Mouse (Mus musculus) thymus, adult 2 months (tissue): ENCODE data around the gene Cdh23.

Experiments
- CTCF ChIP-seq: fragments of 200-500 bp; IDR thresholded peaks from 2 replicates; pipeline ENCODE4 v1.5.1; 2012; ENCODE audit warnings: mild to moderate bottlenecking, control low read depth, low read length, moderate library complexity, borderline replicate concordance; ENCODE audit not compliant: control insufficient read depth, poor library complexity, insufficient read depth; ENCODE audit errors: extremely low read depth
- POLR2A ChIP-seq: fragments of 200-500 bp; IDR thresholded peaks from 2 replicates; pipeline ENCODE4 v1.6.1; 2012; ENCODE audit warnings: mild to moderate bottlenecking, low read length, control low read depth, moderate library complexity; ENCODE audit not compliant: control insufficient read depth, poor library complexity, insufficient read depth; ENCODE audit errors: extremely low read depth

DNA sequence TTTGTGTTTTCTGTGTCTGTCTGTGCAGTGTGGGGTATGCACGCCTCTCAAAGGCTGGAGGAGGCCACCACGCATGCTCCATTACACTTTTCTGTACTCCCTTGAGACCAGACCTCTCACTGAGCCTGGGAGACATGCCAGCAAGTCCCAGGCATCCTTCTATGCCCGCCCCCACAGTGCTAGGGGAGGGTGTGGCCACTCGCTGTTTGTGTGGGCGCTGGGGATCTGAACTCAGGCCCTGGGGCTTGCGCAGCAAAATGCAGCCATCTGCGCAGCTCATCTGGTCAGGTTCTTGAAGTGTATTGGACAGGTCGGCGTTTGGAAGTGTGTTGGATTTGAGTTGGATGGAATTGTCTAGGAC, 416.4 kb downstream of the Cdh23 start:
- TF ChIP-seq CTCF: no peak
- no peak for TF ChIP-seq POLR2A
